Mouse (Mus musculus) gastrocnemius, adult 2 months (tissue): ENCODE measurements around the gene Ube2o. TPM values are rescaled to one million over a fixed set of nuclear protein-coding genes. Genes with fewer than 3 reads are reported as not detected.

Experiments
- DNase-seq: peaks from one replicate; pipeline ENCODE4 v3.0.0; 2022
- H3K27ac ChIP-seq: fragments of 200-600 bp; 2 replicates; pipeline ENCODE4 v1.8.1; 2022; ENCODE audit warnings: mild to moderate bottlenecking
- H3K4me3 ChIP-seq: fragments of 200-600 bp; 2 replicates; pipeline ENCODE4 v1.8.1; 2022; ENCODE audit warnings: mild to moderate bottlenecking, moderate library complexity
- CTCF ChIP-seq: fragments of 200-600 bp; IDR thresholded peaks from 2 replicates; pipeline ENCODE4 v1.8.1; 2022; ENCODE audit warnings: antibody characterized with exemption, mild to moderate bottlenecking, moderate library complexity
- intact Hi-C: fragments of 180-260 bp; cut with DNase I; formaldehyde crosslinking; loops from one replicate; pipeline ENCODE4 v1.15.1; 2025
- total RNA-seq, 2 experiments: library from RNA; stranded (reverse); gene quantifications; 2 replicates each; pipeline ENCODE4 v1.2.3; 2021

The Ube2o gene
- total RNA-seq, 2 experiments from 2014 or later, result 19.4 to 22.9 TPM

- DNase-seq, result peak; percentile 75
- Histone ChIP-seq H3K27ac (no peak overlapping the region), H3K4me3 (no peak overlapping the region)
- 0 out of 2 replicates have a peak, but pooled peaks have one; percentile 100 for TF ChIP-seq CTCF
- intact Hi-C loops, result loop anchor here (1.0 to 2.0 kb wide), 2 partner anchors 42 to 222 kb away; no protein-coding TSS in a partner anchor
Observed at GRCm38 (mm10) chr11:116586801-116587631, 5.8 kb upstream of the Ube2o start.

GRCm38 (mm10) chr11:116586310-116586709, 5.1 kb upstream of the Ube2o start, which contains the start of gene Aanat:
Gene Aanat (plus strand): TSS chr11:116586432.
- TF ChIP-seq CTCF, result no peak
- intact Hi-C loops, result loop anchor here (1.0 to 2.0 kb wide), 2 partner anchors 43 to 222 kb away; no protein-coding TSS in a partner anchor
- DNase-seq, result no peak
- H3K4me3 ChIP-seq, result no peak within 1 kb of the TSS
- H3K27ac ChIP-seq, result no peak within 1 kb of the TSS

- no peak for DNase-seq
- Histone ChIP-seq H3K27ac (no peak overlapping the region), H3K4me3 (no peak overlapping the region)
- TF ChIP-seq CTCF, result no peak
- intact Hi-C loops, result loop anchor here (1.0 to 2.0 kb wide), 2 partner anchors 44 to 223 kb away; no protein-coding TSS in a partner anchor
Observed at GRCm38 (mm10) chr11:116585682-116586081, 4.4 kb upstream of the Ube2o start.

GRCm38 (mm10) chr11:116580711-116581375, 404 bp downstream of the Ube2o start:
- Histone ChIP-seq H3K4me3 (peak overlapping the region; percentile 83), H3K27ac (peak overlapping the region; percentile 91)
- peak; percentile 75 for DNase-seq
- intact Hi-C loops, result no loop called here
- TF ChIP-seq CTCF, result no peak

- TF ChIP-seq CTCF, result no peak
- no peak for DNase-seq
- intact Hi-C loops, result no loop called here
- Histone ChIP-seq H3K27ac (peak overlapping the region; percentile 91; the same call in 1 of the 2 replicates), H3K4me3 (peak overlapping the region; percentile 83)
Observed at GRCm38 (mm10) chr11:116580031-116580652, 1.1 kb downstream of the Ube2o start.

- DNase-seq, result peak; percentile 26
- no peak overlapping the region for H3K4me3 ChIP-seq
- no peak overlapping the region for H3K27ac ChIP-seq
- TF ChIP-seq CTCF, result no peak
- intact Hi-C loops, result no loop called here
Observed at GRCm38 (mm10) chr11:116579280-116579679, 2.0 kb downstream of the Ube2o start.

GRCm38 (mm10) chr11:116575396-116575795, 5.9 kb downstream of the Ube2o start:
- TF ChIP-seq CTCF, result no peak
- Histone ChIP-seq H3K4me3 (no peak overlapping the region), H3K27ac (peak overlapping the region; percentile 2; the same call in 1 of the 2 replicates)
- intact Hi-C loops, result no loop called here
- DNase-seq, result no peak

GRCm38 (mm10) chr11:116574982-116575381, 6.3 kb downstream of the Ube2o start:
- intact Hi-C loops, result no loop called here
- Histone ChIP-seq H3K27ac (peak overlapping the region; percentile 2; the same call in 1 of the 2 replicates), H3K4me3 (no peak overlapping the region)
- DNase-seq, result no peak
- TF ChIP-seq CTCF, result no peak

- TF ChIP-seq CTCF, result no peak
- Histone ChIP-seq H3K27ac (peak overlapping the region; percentile 2; the same call in 1 of the 2 replicates), H3K4me3 (no peak overlapping the region)
- intact Hi-C loops, result no loop called here
- DNase-seq, result no peak
Observed at GRCm38 (mm10) chr11:116574486-116574885, 6.8 kb downstream of the Ube2o start.

GRCm38 (mm10) chr11:116572756-116573543, 8.3 kb downstream of the Ube2o start:
- intact Hi-C loops, result no loop called here
- no peak for DNase-seq
- Histone ChIP-seq H3K4me3 (no peak overlapping the region), H3K27ac (peak overlapping the region; percentile 50)
- TF ChIP-seq CTCF, result no peak

- intact Hi-C loops, result no loop called here
- peak; percentile 46 for DNase-seq
Observed at GRCm38 (mm10) chr11:116571767-116572679, 9.2 kb downstream of the Ube2o start.

More at GRCm38 (mm10) chr11:116571767-116572679, 9.2 kb downstream of the Ube2o start:
- no peak for TF ChIP-seq CTCF
- H3K27ac ChIP-seq, result peak overlapping the region; percentile 35
- no peak overlapping the region for H3K4me3 ChIP-seq
